Mouse (Mus musculus): ENCODE data around the gene Prcd. TPM values are rescaled to one million over a fixed set of nuclear protein-coding genes. Genes with fewer than 3 reads are reported as not detected.

Gene Prcd
- polyA plus RNA-seq, 1 experiment from 2014 or later, result 1.7 TPM

- Histone ChIP-seq H3K27me3 (replicated peaks; ENCODE audit: control insufficient read depth, insufficient read depth, low read length) (peaks cover 28% of the 10 kb centered on the region), H3K4me1 (ENCODE audit: control insufficient read depth, insufficient read depth, low read length) (no peaks in the 10 kb centered on the region), H3K9me3 (replicated peaks; ENCODE audit: control insufficient read depth, low read length) (no peaks in the 10 kb centered on the region), H3K27ac (ENCODE audit: low read depth, low read length) (no peak overlapping the region), H3K4me2 (ENCODE audit: low read length) (no peak overlapping the region), H3K36me3 (ENCODE audit: control insufficient read depth, insufficient read depth, low read length) (no peaks in the 10 kb centered on the region), H3K4me3 (ENCODE audit: low read depth, low read length) (no peak overlapping the region), H3K9ac (ENCODE audit: low read length) (no peak overlapping the region)
- DNase-seq (ENCODE audit: low spot score), result no peak
- 88% methylated on average over 4 of the region's 4 CpGs for WGBS
- ATAC-seq, result no peak
Observed at GRCm38 (mm10) chr11:116696426-116696825, 43.1 kb downstream of the Prcd start.

DNA sequence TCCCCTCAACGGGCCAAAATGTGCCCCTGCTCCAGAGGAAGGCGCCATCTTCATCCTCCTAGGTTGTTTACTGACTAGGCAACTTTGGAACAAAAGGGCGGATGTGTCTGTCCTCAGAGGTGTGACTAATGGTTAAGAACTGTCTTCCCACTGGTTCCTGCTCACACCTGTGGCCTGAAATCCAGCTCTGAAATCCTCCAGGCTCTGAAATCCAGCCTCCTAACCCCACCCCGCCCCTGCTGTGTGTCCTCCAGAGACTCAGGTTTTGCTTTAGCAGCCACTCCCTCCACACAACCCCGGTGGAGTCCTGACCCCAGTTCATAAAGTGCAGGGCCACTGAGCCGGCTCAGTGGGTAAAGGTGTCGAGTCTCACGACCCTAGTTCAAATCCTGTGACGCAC, 44.2 kb downstream of the Prcd start:
- Histone ChIP-seq H3K27me3 (replicated peaks; ENCODE audit: control insufficient read depth, insufficient read depth, low read length) (peaks cover 28% of the 10 kb centered on the region), H3K4me3 (ENCODE audit: low read depth, low read length) (no peak overlapping the region), H3K27ac (ENCODE audit: low read depth, low read length) (no peak overlapping the region), H3K4me2 (ENCODE audit: low read length) (no peak overlapping the region), H3K9me3 (replicated peaks; ENCODE audit: control insufficient read depth, low read length) (no peaks in the 10 kb centered on the region), H3K4me1 (ENCODE audit: control insufficient read depth, insufficient read depth, low read length) (no peaks in the 10 kb centered on the region), H3K9ac (ENCODE audit: low read length) (no peak overlapping the region), H3K36me3 (ENCODE audit: control insufficient read depth, insufficient read depth, low read length) (no peaks in the 10 kb centered on the region)
- ATAC-seq, result no peak
- WGBS, result 82% methylated on average over 9 of the region's 9 CpGs
- DNase-seq (ENCODE audit: low spot score), result no peak

GRCm38 (mm10) chr11:116701377-116701841, 48.1 kb downstream of the Prcd start:
- no peak overlapping the region for H3K4me3 ChIP-seq (ENCODE audit: low read depth, low read length)
- no peak overlapping the region for H3K9ac ChIP-seq (ENCODE audit: low read length)
- H3K4me1 ChIP-seq (ENCODE audit: control insufficient read depth, insufficient read depth, low read length), result no peaks in the 10 kb centered on the region
- WGBS, result 30% methylated on average over 5 of the region's 5 CpGs
- ATAC-seq (no peak), DNase-seq (ENCODE audit: low spot score) (no peak)
- H3K36me3 ChIP-seq (ENCODE audit: control insufficient read depth, insufficient read depth, low read length), result no peaks in the 10 kb centered on the region
- H3K9me3 ChIP-seq (replicated peaks; ENCODE audit: control insufficient read depth, low read length), result no peaks in the 10 kb centered on the region
- no peaks in the 10 kb centered on the region for H3K27me3 ChIP-seq (replicated peaks; ENCODE audit: control insufficient read depth, insufficient read depth, low read length)
- H3K27ac ChIP-seq (ENCODE audit: low read depth, low read length), result no peak overlapping the region
- H3K4me2 ChIP-seq (ENCODE audit: low read length), result no peak overlapping the region

- Histone ChIP-seq H3K4me1 (ENCODE audit: control insufficient read depth, insufficient read depth, low read length) (no peaks in the 10 kb centered on the region), H3K4me3 (ENCODE audit: low read depth, low read length) (no peak overlapping the region), H3K9me3 (replicated peaks; ENCODE audit: control insufficient read depth, low read length) (no peaks in the 10 kb centered on the region), H3K27me3 (replicated peaks; ENCODE audit: control insufficient read depth, insufficient read depth, low read length) (no peaks in the 10 kb centered on the region), H3K36me3 (ENCODE audit: control insufficient read depth, insufficient read depth, low read length) (no peaks in the 10 kb centered on the region), H3K4me2 (ENCODE audit: low read length) (no peak overlapping the region), H3K27ac (ENCODE audit: low read depth, low read length) (no peak overlapping the region), H3K9ac (ENCODE audit: low read length) (no peak overlapping the region)
- DNase-seq (ENCODE audit: low spot score) (no peak), ATAC-seq (no peak)
- WGBS, result 91% methylated on average over 8 of the region's 8 CpGs
Observed at GRCm38 (mm10) chr11:116704336-116705035, 51.2 kb downstream of the Prcd start.

DNA sequence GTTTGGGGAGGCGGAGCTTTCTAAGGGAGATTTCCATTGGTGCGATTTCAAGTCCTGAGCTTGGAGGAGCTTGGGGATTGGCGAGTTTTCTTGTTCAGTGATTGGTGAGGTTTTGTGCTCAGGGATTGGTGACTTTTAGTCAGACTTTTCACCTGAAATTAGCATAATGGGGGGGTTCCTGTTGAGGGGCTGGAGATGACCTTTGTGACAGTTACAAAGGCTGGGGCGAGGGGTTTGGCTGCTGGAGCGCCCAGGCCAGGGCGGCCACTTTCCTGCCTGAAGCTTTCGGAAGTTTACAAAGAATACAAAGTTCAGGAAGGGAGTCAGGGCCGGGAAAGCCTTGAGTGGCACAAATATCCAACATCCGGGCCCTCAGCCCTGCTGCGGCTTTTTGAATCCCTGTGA, 51.9 kb downstream of the Prcd start:
- Histone ChIP-seq H3K4me1 (ENCODE audit: control insufficient read depth, insufficient read depth, low read length) (no peaks in the 10 kb centered on the region), H3K9me3 (replicated peaks; ENCODE audit: control insufficient read depth, low read length) (no peaks in the 10 kb centered on the region), H3K27me3 (replicated peaks; ENCODE audit: control insufficient read depth, insufficient read depth, low read length) (no peaks in the 10 kb centered on the region), H3K4me3 (ENCODE audit: low read depth, low read length) (no peak overlapping the region), H3K36me3 (ENCODE audit: control insufficient read depth, insufficient read depth, low read length) (no peaks in the 10 kb centered on the region), H3K4me2 (ENCODE audit: low read length) (no peak overlapping the region), H3K27ac (ENCODE audit: low read depth, low read length) (no peak overlapping the region), H3K9ac (ENCODE audit: low read length) (no peak overlapping the region)
- ATAC-seq (no peak), DNase-seq (ENCODE audit: low spot score) (no peak)
- 91% methylated on average over 10 of the region's 10 CpGs for WGBS

DNA sequence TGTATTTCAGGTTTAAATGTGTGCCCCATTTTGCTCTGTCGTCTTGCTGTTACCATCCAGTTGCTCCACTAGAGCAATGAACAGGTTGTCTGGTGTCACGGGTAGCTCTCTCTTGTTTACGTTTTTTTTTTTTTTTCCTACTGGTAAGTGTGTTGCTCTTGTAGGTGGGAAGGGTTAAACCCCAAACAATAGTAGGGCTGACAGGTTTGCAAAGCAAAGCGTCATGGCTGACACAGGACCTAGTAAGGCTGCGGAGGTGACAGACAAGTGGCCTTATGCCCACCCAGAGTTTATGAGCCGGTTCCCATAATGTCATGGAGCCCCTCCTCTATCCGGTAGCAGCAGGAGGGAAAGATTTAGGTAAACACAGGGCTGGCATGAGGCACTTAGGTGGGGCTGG, 53.0 kb downstream of the Prcd start:
- Histone ChIP-seq H3K36me3 (ENCODE audit: control insufficient read depth, insufficient read depth, low read length) (no peaks in the 10 kb centered on the region), H3K9ac (ENCODE audit: low read length) (no peak overlapping the region), H3K4me1 (ENCODE audit: control insufficient read depth, insufficient read depth, low read length) (no peaks in the 10 kb centered on the region), H3K9me3 (replicated peaks; ENCODE audit: control insufficient read depth, low read length) (no peaks in the 10 kb centered on the region), H3K4me3 (ENCODE audit: low read depth, low read length) (no peak overlapping the region), H3K27ac (ENCODE audit: low read depth, low read length) (no peak overlapping the region), H3K27me3 (replicated peaks; ENCODE audit: control insufficient read depth, insufficient read depth, low read length) (no peaks in the 10 kb centered on the region), H3K4me2 (ENCODE audit: low read length) (no peak overlapping the region)
- 39% methylated on average over 7 of the region's 7 CpGs for WGBS
- no peak for ATAC-seq
- DNase-seq (ENCODE audit: low spot score), result no peak

DNA sequence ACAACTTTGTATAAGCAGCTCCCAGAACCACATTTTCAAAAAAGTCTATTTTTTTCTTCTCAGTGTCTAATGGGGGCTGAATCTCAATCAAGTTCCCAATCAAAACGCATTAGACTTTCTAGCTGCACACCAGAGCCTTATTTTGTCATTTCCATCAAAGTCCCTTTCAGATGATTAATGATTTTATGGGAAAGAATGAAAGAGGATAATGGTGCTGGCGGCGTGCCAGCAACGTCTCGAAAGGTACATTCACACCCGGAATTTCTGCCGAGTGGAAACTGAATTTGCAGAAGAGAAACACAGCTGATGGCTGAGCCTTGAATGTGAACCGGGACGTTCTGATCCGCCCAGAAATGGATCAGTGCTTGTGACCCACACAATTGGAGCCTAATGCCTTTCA, 56.8 kb downstream of the Prcd start:
- no peaks in the 10 kb centered on the region for H3K4me1 ChIP-seq (ENCODE audit: control insufficient read depth, insufficient read depth, low read length)
- H3K4me3 ChIP-seq (ENCODE audit: low read depth, low read length), result no peak overlapping the region
- H3K9me3 ChIP-seq (replicated peaks; ENCODE audit: control insufficient read depth, low read length), result no peaks in the 10 kb centered on the region
- DNase-seq (ENCODE audit: low spot score) (peak; percentile 80), ATAC-seq (peak; percentile 26; the same call in 1 of the 2 replicates)
- no peaks in the 10 kb centered on the region for H3K36me3 ChIP-seq (ENCODE audit: control insufficient read depth, insufficient read depth, low read length)
- H3K9ac ChIP-seq (ENCODE audit: low read length), result no peak overlapping the region
- H3K27me3 ChIP-seq (replicated peaks; ENCODE audit: control insufficient read depth, insufficient read depth, low read length), result no peaks in the 10 kb centered on the region
- 17% methylated on average over 10 of the region's 10 CpGs for WGBS
- H3K27ac ChIP-seq (ENCODE audit: low read depth, low read length), result no peak overlapping the region
- H3K4me2 ChIP-seq (ENCODE audit: low read length), result no peak overlapping the region

- Histone ChIP-seq H3K9ac (ENCODE audit: low read length) (no peak overlapping the region), H3K27ac (ENCODE audit: low read depth, low read length) (no peak overlapping the region), H3K4me1 (ENCODE audit: control insufficient read depth, insufficient read depth, low read length) (no peaks in the 10 kb centered on the region), H3K36me3 (ENCODE audit: control insufficient read depth, insufficient read depth, low read length) (no peaks in the 10 kb centered on the region), H3K4me2 (ENCODE audit: low read length) (no peak overlapping the region), H3K4me3 (ENCODE audit: low read depth, low read length) (no peak overlapping the region), H3K9me3 (replicated peaks; ENCODE audit: control insufficient read depth, low read length) (0 out of 2 replicates have a peak, but pooled peaks cover 1% of the 10 kb centered on the region), H3K27me3 (replicated peaks; ENCODE audit: control insufficient read depth, insufficient read depth, low read length) (no peaks in the 10 kb centered on the region)
- DNase-seq (ENCODE audit: low spot score), result no peak
- no peak for ATAC-seq
- WGBS, result 89% methylated on average over 10 of the region's 10 CpGs
Observed at GRCm38 (mm10) chr11:116710793-116711192, 57.5 kb downstream of the Prcd start.

- no peak for DNase-seq (ENCODE audit: low spot score)
- no peaks in the 10 kb centered on the region for H3K36me3 ChIP-seq (ENCODE audit: control insufficient read depth, insufficient read depth, low read length)
Observed at GRCm38 (mm10) chr11:116714052-116714451, 60.7 kb downstream of the Prcd start.

More at GRCm38 (mm10) chr11:116714052-116714451, 60.7 kb downstream of the Prcd start:
- H3K4me1 ChIP-seq (ENCODE audit: control insufficient read depth, insufficient read depth, low read length), result no peaks in the 10 kb centered on the region
- H3K27me3 ChIP-seq (replicated peaks; ENCODE audit: control insufficient read depth, insufficient read depth, low read length), result no peaks in the 10 kb centered on the region
- no peak overlapping the region for H3K9ac ChIP-seq (ENCODE audit: low read length)
- no peak for ATAC-seq
- no peak overlapping the region for H3K4me2 ChIP-seq (ENCODE audit: low read length)
- H3K9me3 ChIP-seq (replicated peaks; ENCODE audit: control insufficient read depth, low read length), result 0 out of 2 replicates have a peak, but pooled peaks cover 2% of the 10 kb centered on the region
- H3K27ac ChIP-seq (ENCODE audit: low read depth, low read length), result no peak overlapping the region
- 97% methylated on average over 12 of the region's 12 CpGs for WGBS
- H3K4me3 ChIP-seq (ENCODE audit: low read depth, low read length), result no peak overlapping the region

Data from forebrain, embryonic 14.5 days (tissue).